33 mouse cellular contexts compared by ENCODE assay signal in genomic region chr5:125565725-125566124, GRCm38 (mm10). TPM values are rescaled to one million over a fixed set of nuclear protein-coding genes. Genes with fewer than 3 reads are reported as not detected.
DNase-seq lines count a peak whose midpoint lies in the region; ATAC-seq lines count a peak whose summit lies in the region.
"Had no signal": no experiment of that assay in that cellular context is flagged by ENCODE, and none has a peak within 500 bp of the region (broad histone marks: within the 10 kb centered on the region; RNA-seq: fewer than 3 reads in every experiment).

No protein-coding gene starts in this region.

- H3K4me1 ChIP-seq in kidney, embryonic 14.5 days (ENCODE audit: control insufficient read depth, insufficient read depth, low read length) = no peaks in the 10 kb centered on the region
- no peaks in the 10 kb centered on the region for H3K4me1 ChIP-seq in neural tube, embryonic 14.5 days (ENCODE audit: control insufficient read depth, insufficient read depth, low read length)
- H3K4me1 ChIP-seq: embryonic facial prominence, embryonic 12.5 days; heart, embryonic 12.5 days; limb, embryonic 13.5 days; liver, embryonic 12.5 days; midbrain, embryonic 13.5 days had no signal

- no peak overlapping the region for H3K4me2 ChIP-seq in kidney, embryonic 14.5 days (replicated peaks; ENCODE audit: low read depth, low read length)
- no peak overlapping the region for H3K4me2 ChIP-seq in neural tube, embryonic 14.5 days (ENCODE audit: low read depth, low read length)
- H3K4me2 ChIP-seq: embryonic facial prominence, embryonic 12.5 days; heart, embryonic 12.5 days; hindbrain, embryonic 14.5 days; limb, embryonic 13.5 days; liver, embryonic 12.5 days; midbrain, embryonic 13.5 days had no signal

- peak; percentile 11 for DNase-seq in kidney, postnatal 10 days
- peak; percentile 31 for DNase-seq in NIH3T3 (ENCODE audit: low read depth)
- peak; percentile 16 for DNase-seq in ZHBTc4 (ENCODE audit: low read depth, low spot score)
- DNase-seq in layer of hippocampus, postnatal 14 days (ENCODE audit: low spot score in 2 of 2) = no peak
- DNase-seq in adrenal gland, adult 2 months = no peak
- DNase-seq: adrenal gland, postnatal 10 days; cerebellum, adult 8-10 months; cerebellum, postnatal 36 days; gastrocnemius, adult 2 months; gastrocnemius, postnatal 36 days; heart, adult 18-20 months; heart, postnatal 4 days; kidney, adult 9 months; layer of hippocampus, adult 9-11 months; liver, postnatal 0 days; lung, postnatal 10 days; right cerebral cortex, postnatal 4 days; thymus, adult 2 months; thymus, postnatal 36 days had no signal

- H3K9me3 ChIP-seq in kidney, embryonic 14.5 days (ENCODE audit: control insufficient read depth, low read length) = peaks cover 3% of the 10 kb centered on the region; the same call in 1 of the 2 replicates
- no peaks in the 10 kb centered on the region for H3K9me3 ChIP-seq in neural tube, embryonic 14.5 days (ENCODE audit: control insufficient read depth, low read length)
- H3K9me3 ChIP-seq: embryonic facial prominence, embryonic 12.5 days; midbrain, embryonic 13.5 days had no signal

- no peak overlapping the region for H3K27ac ChIP-seq in kidney, embryonic 14.5 days (ENCODE audit: low read depth, low read length)
- H3K27ac ChIP-seq in neural tube, embryonic 14.5 days (ENCODE audit: low read depth, low read length) = no peak overlapping the region
- H3K27ac ChIP-seq: embryonic facial prominence, embryonic 12.5 days; gastrocnemius, adult 2 months; hindbrain, embryonic 14.5 days; limb, embryonic 13.5 days; liver, embryonic 12.5 days; macrophage; midbrain, embryonic 13.5 days had no signal

- no peak for ATAC-seq in kidney, embryonic 14.5 days (ENCODE audit: low FRiP score, low TSS enrichment)
- peak; percentile 60; the same call in 1 of the 2 replicates for ATAC-seq in neural tube, embryonic 14.5 days (ENCODE audit: low read depth)
- ATAC-seq: CD4-positive, CD25-positive, alpha-beta regulatory T cell, adult 4 months; forebrain, embryonic 16.5 days; intestine, postnatal 0 days; liver, embryonic 12.5 days; liver, postnatal 0 days; midbrain, embryonic 13.5 days had no signal

- H3K27me3 ChIP-seq in kidney, embryonic 14.5 days (ENCODE audit: control insufficient read depth, insufficient read depth, low read length) = no peaks in the 10 kb centered on the region
- H3K27me3 ChIP-seq in neural tube, embryonic 14.5 days (ENCODE audit: control insufficient read depth, insufficient read depth, low read length) = no peaks in the 10 kb centered on the region
- H3K27me3 ChIP-seq: embryonic facial prominence, embryonic 12.5 days; heart, embryonic 12.5 days; limb, embryonic 13.5 days; liver, embryonic 12.5 days; midbrain, embryonic 13.5 days had no signal

- no peak overlapping the region for H3K9ac ChIP-seq in kidney, embryonic 14.5 days (ENCODE audit: low read depth, low read length)
- no peak overlapping the region for H3K9ac ChIP-seq in neural tube, embryonic 14.5 days (replicated peaks; ENCODE audit: low read depth, low read length)
- H3K9ac ChIP-seq: embryonic facial prominence, embryonic 12.5 days; heart, embryonic 12.5 days; hindbrain, embryonic 14.5 days; limb, embryonic 13.5 days; liver, embryonic 12.5 days; liver, postnatal 0 days; midbrain, embryonic 13.5 days had no signal

- 47% methylated on average over 11 of the region's 11 CpGs for WGBS in kidney, embryonic 14.5 days
- WGBS in neural tube, embryonic 14.5 days = 37% methylated on average over 11 of the region's 11 CpGs

- H3K36me3 ChIP-seq in kidney, embryonic 14.5 days (ENCODE audit: control insufficient read depth, insufficient read depth, low read length) = no peaks in the 10 kb centered on the region
- no peaks in the 10 kb centered on the region for H3K36me3 ChIP-seq in neural tube, embryonic 14.5 days (ENCODE audit: control insufficient read depth, insufficient read depth, low read length)
- H3K36me3 ChIP-seq: embryonic facial prominence, embryonic 12.5 days; heart, embryonic 12.5 days; limb, embryonic 13.5 days; liver, embryonic 12.5 days; midbrain, embryonic 13.5 days had no signal

- no peak overlapping the region for H3K4me3 ChIP-seq in kidney, embryonic 14.5 days (ENCODE audit: low read length)
- no peak overlapping the region for H3K4me3 ChIP-seq in neural tube, embryonic 14.5 days (ENCODE audit: low read depth, low read length)
- H3K4me3 ChIP-seq: embryonic facial prominence, embryonic 12.5 days; gastrocnemius, adult 2 months; heart, embryonic 12.5 days; limb, embryonic 13.5 days; liver, embryonic 12.5 days; midbrain, embryonic 13.5 days had no signal

RNA-seq across cellular contexts. Expression of gene Tmem132b, which starts 34.2 kb away (rescaled TPM):
- 0.24 and 0.46 TPM in 2 replicates for polyA plus RNA-seq in kidney, embryonic 14.5 days (2014; fragmentation: Nextera tagmentation; extraction: Ambion mirVana)
- 5.5 and 6.2 TPM in 2 replicates for polyA plus RNA-seq in neural tube, embryonic 14.5 days (2014; fragmentation: Nextera tagmentation; extraction: Ambion mirVana)
- total RNA-seq in layer of hippocampus, postnatal 14 days (2021) = 100 to 1,000 TPM in 1 of 2 experiments, 10 to 100 TPM in 1; 98.9 to 106 TPM
- total RNA-seq in adrenal gland, adult 2 months (2021) = 1 to 10 TPM; 1.5 to 1.7 TPM
- polyA plus RNA-seq in adrenal gland, adult 2 months (2012; rRNA removed) = 0.26 and 1.8 TPM in 2 replicates
- total RNA-seq: heart, adult 18-20 months; megakaryocyte-erythroid progenitor cell, adult 5-6 weeks had no signal
- polyA plus RNA-seq: heart, embryonic 12.5 days; heart, postnatal 0 days; liver, postnatal 0 days; macrophage had no signal

Comparison
In these comparisons a context has a peak if more than half of its experiments do, and no peak if none do; other contexts are left out.
1. DNase-seq: peak in kidney, postnatal 10 days (single experiment), NIH3T3 (single experiment) and ZHBTc4 (single experiment); none in layer of hippocampus, postnatal 14 days (0 of 2) and adrenal gland, adult 2 months (single experiment).